Mouse (Mus musculus) lung, postnatal 10 days (tissue): Measurements from ENCODE around the gene Pros1.

Experiments
- DNase-seq: peaks from one replicate; pipeline ENCODE4 v3.0.0; 2021

The Pros1 gene

GRCm38 (mm10) chr16:62861455-62861854 is 7.3 kb downstream of the Pros1 start:
- no peak for DNase-seq

DNA sequence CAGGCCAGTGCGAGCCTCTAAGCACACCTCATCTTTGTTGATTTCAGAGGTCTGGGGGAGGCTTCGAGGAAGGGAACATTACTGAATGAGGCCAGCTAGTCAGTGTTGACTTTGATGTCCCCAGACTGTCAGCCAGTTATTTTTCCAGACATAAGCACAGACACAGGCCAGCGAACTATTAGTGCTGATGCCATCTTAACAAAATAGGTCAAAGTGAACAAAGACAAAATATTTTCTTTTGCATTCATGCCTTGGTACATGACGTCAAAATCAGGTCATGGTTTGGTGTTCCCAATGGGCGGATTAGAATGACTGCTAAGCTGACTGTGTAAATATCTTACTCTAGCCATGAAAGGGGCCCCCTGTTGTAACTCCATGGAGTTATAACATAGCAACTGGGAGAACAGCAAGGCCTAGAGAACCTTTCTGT is 18.6 kb downstream of the Pros1 start:
- peak; percentile 19 for DNase-seq

- no peak for DNase-seq
Observed at GRCm38 (mm10) chr16:62873180-62873579, 19.1 kb downstream of the Pros1 start.

DNA sequence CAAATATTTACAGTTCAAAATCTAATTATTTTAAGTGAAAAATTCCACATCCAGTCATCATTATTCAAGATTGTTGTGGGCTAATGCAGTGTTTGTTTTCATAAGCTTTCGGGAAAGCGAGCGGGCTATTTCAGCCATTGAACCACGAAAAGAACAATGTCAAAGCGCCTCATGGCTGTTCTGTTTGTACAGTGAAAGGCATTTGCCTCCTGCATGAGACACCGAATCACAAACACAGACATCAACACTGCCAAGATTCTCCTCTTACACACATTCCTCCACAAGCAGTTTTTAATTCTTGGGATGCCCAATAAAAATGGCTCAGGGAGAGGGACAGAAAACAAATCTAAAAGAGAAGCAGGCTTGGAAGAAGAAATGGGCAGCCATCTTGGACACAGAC is 20.0 kb downstream of the Pros1 start:
- no peak for DNase-seq

- no peak for DNase-seq
Observed at GRCm38 (mm10) chr16:62895824-62896223, 41.7 kb downstream of the Pros1 start.

DNA sequence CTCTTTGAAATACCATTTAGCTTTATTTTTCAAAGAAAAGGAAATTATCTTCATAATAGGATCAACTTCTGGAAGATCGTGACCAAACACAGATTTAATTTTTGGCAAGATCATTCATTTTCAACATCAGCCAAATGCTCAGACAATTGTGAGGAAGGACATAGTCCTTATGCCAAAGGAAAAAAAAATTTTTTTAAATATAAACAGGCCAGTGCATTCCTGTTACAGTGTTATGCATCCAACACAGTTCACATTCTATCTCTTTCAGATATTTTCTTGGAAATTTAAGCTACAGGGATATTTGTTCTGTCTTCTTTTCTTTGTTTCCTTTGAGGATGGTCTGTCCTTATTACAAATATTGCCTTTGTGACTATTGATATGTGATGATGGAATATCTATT is 57.3 kb downstream of the Pros1 start:
- no peak for DNase-seq

DNA sequence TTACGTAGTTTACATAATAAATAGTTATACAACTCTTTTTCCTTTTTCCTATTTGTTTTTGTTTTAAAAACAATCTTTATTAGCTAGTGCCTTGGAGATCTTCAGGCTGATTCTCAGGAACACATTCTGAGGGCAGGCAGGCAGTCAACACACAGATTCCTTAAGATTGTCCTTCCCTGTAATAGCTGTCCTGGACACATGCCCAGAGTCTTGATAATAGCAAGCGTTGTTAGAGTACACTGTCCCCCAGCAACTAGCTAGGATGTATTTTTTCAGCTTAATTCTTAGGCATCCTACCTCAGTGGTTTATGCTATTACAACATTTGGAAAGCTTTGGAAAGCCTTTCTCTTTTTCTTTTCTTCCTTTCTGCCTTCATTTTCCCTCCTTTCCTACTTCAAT is 58.1 kb downstream of the Pros1 start:
- peak; percentile 11 for DNase-seq

GRCm38 (mm10) chr16:62915530-62915929 is 61.4 kb downstream of the Pros1 start:
- DNase-seq: no peak

GRCm38 (mm10) chr16:62922245-62922644 is 68.1 kb downstream of the Pros1 start:
- peak; percentile 7 for DNase-seq

DNA sequence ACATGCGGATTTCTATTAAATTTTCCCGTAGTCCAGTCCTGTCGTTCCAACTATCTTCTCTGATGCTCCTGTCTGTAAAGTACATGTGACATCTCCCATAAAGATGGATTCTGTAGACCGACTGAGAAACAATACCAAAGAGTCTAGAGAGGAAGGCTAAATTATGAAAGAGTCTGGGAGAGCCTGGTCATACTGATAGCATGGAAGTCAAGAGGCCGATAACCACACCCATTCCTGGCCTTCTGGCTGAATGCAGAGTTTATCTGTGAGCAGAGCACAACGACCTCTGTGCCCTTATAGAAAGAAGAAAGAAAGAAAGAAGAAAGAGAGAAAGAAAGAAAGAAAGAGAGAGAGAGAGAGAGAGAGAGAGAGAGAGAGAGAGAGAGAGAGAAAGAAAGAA is 77.2 kb downstream of the Pros1 start:
- no peak for DNase-seq

DNA sequence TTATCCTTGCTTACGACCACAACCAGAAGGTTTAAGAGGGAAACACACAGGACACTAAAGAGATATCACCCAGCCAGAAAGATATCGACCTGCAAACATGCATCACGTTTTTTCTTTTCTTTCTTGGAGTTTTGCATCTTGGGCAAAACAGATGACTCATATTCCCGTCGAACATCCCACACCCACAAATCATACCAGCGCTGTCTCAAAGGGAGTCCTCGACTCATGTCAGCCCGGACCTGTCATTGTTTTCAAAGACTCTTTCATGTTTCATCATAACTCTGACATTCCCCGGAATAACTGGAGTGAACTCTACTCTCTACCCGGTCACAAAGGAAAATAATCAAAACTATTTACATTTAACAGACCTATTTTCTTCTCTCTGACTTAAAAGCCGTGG is 82.2 kb downstream of the Pros1 start:
- no peak for DNase-seq

GRCm38 (mm10) chr16:62940388-62941003 is 86.4 kb downstream of the Pros1 start:
- DNase-seq: peak; percentile 72

GRCm38 (mm10) chr16:62941763-62942162 is 87.7 kb downstream of the Pros1 start:
- DNase-seq: no peak

DNA sequence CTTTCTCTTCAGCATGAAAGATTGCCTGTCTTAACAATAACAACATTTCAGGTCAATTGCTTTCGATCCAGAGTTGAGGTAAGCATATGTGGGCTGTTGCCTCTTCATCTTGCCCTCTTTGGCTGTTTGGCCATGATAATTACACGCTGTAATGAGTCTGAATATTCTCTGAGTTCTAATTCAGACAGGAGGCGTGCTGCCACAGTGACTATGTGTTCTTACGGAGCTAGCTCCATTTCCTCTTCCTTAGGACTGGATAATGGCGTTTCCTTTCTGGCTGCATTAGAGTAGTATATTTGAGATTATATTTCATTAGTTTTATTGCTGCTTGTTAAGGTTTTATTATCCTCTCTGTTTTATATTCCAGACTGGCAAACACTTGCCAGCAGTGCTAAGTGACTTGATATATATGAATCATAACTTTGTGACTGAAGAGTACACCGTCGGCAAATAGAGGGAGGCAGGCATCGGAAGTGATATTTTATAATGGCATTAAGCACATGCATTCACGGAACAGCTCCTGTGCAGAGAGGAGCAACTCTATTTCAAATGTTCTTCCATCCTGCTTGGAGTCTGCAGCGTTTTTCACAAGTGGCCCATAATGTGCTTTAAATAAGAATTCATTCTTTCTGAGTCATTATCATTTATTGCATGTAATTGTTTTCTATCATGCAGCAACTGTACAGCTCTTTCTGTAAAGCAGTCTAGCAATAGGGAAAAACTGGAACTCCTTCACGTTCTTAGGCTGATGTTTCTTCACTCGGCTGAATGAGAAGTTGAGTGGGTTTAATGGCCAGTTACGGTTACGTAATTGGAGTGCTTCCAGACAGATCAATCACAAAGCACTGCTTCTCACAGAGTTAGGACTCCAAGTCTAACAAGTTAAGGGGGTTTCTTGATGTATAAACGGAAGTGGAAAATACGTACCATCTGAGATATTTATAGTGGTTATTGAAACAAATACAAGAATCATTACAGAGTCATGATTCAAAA is 88.6 kb downstream of the Pros1 start:
- peak; percentile 5 for DNase-seq

DNA sequence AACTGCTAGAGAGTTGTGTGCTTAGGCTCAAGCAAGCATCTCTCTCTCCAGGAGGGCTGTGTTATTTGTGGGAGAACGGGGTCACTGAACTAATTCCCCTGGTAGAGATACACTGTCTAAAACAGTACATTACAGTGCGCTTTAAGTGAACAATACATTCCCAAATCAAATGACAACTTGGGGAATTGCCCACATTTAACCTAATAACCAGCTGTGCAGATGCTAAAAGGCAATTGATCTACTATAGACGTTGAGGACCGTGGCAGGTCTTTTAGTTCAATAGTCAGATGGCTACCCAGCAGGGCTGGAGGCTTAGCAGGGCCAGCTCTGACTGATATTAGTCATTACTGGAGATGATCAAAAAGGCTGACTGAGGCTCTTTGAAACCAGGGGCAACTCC is 104.4 kb downstream of the Pros1 start:
- no peak for DNase-seq

DNA sequence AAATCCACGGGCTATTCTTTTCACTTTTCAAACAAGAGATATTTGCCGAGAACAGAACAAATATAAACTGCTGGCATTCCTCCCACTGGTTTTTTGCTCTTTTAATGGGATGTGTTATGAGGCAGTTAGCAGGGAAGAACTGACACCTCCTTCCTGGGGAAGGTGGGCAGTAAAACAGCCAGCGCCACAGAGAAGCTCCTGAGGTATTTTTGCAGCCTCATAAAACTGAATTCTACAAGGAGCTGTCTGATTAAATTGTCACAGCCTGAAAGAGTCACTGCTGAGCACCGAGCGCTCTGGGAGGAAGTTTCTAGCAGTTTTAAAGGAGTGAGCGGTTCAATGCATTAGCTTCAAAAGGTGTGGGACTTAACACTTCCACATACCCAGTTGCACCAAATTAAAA is 110.3 kb downstream of the Pros1 start:
- no peak for DNase-seq

- DNase-seq: no peak
Observed at GRCm38 (mm10) chr16:62971673-62972332, 117.7 kb downstream of the Pros1 start.

DNA sequence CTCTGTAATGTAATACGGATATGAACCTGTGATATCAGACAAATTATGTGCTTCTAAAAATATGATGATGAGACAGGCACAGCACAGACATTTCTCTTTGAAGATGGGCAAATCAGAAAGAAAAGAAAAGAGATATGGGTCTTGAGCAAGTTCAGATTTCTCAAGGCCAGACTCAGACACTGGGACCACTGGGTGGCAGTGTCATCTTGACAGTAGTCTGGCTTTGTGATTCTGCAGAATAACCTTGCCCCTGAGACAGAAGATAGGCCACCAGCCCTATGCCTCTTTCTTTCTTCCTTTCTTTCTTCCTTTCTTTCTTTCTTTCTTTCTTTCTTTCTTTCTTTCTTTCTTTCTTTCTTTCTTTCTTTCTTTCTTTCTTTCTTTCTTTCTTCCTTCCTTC is 120.8 kb downstream of the Pros1 start:
- DNase-seq: peak; percentile 29
